Mouse (Mus musculus) embryonic stem cell, embryonic (primary cell): ENCODE measurements around the gene Entpd7.

Experiments
- CTCF ChIA-PET, 4 experiments: fragments of 300-600 bp in 2 of 4; fragments of 350-600 bp in 2 of 4; sonication (Branson Sonifier 250); formaldehyde crosslinking; loops; one replicate each; lab custom pipeline; 2022; ENCODE audit warnings: inconsistent platforms in 2 of 4; lab: Charles Lee
- POLR2A ChIA-PET, 4 experiments: fragments of 300-600 bp in 2 of 4; fragments of 350-600 bp in 2 of 4; sonication (Branson Sonifier 250); formaldehyde crosslinking; loops; one replicate each; lab custom pipeline; 2022; ENCODE audit warnings: antibody characterized with exemption in 4 of 4, inconsistent platforms in 1 of 4; lab: Charles Lee

The Entpd7 gene

GRCm38 (mm10) chr19:43697666-43698370 is 8.3 kb downstream of the Entpd7 start:
- POLR2A ChIA-PET, result interaction anchor here in 3 of 4 experiments (0.6 to 3.6 kb wide), 6 partner anchors 8 to 82 kb away, joined by 3 to 20 read pairs (median 5); partner anchors contain the start of genes Entpd7 (in 2 of the 3) and Slc25a28 (in 2 of the 3)
- CTCF ChIA-PET, result interaction anchor here in 1 of 4 experiments (0.6 kb wide), 1 partner anchor 184 kb away, joined by 3 read pairs; no protein-coding TSS in a partner anchor

- POLR2A ChIA-PET, result interaction anchor here in 2 of 4 experiments (1.0 to 3.6 kb wide), 6 partner anchors 10 to 40 kb away, joined by 3 to 20 read pairs (median 6); partner anchors contain the start of genes Slc25a28 (in 2 of the 2) and Entpd7 (in 1 of the 2)
- CTCF ChIA-PET, result interaction anchor here in 2 of 4 experiments (0.5 to 0.9 kb wide), 2 partner anchors 43 to 197 kb away, joined by 3 to 4 read pairs; no protein-coding TSS in a partner anchor
These were observed 9.7 kb downstream of the Entpd7 start for GRCm38 (mm10) chr19:43699021-43699762.

GRCm38 (mm10) chr19:43699763-43700155 is 10.3 kb downstream of the Entpd7 start:
- ChIA-PET POLR2A (interaction anchor here in 2 of 4 experiments (1.5 to 3.6 kb wide), 4 partner anchors 24 to 39 kb away, joined by 3 to 20 read pairs (median 14); partner anchors contain the start of gene Slc25a28 (in 2 of the 2)), CTCF (no interaction called here)

- ChIA-PET CTCF (interaction anchor here in 2 of 4 experiments (0.5 to 1.1 kb wide), 2 partner anchors 15 to 148 kb away, joined by 3 to 8 read pairs; partner anchors contain the start of gene Entpd7 (in 1 of the 2)), POLR2A (interaction anchor here in 2 of 4 experiments (0.9 to 2.6 kb wide), 2 partner anchors 15 to 29 kb away, joined by 3 to 10 read pairs; partner anchors contain the start of gene Slc25a28 (in 1 of the 2))
These were observed 14.7 kb downstream of the Entpd7 start for GRCm38 (mm10) chr19:43704211-43704610.

- ChIA-PET CTCF (interaction anchor here in 2 of 4 experiments (0.5 to 1.1 kb wide), 2 partner anchors 16 to 147 kb away, joined by 3 to 8 read pairs; partner anchors contain the start of gene Entpd7 (in 1 of the 2)), POLR2A (interaction anchor here in 2 of 4 experiments (0.9 to 2.6 kb wide), 2 partner anchors 16 to 30 kb away, joined by 3 to 10 read pairs; partner anchors contain the start of gene Slc25a28 (in 1 of the 2))
These were observed 15.5 kb downstream of the Entpd7 start for GRCm38 (mm10) chr19:43704787-43705497.

GRCm38 (mm10) chr19:43708206-43708605 is 18.7 kb downstream of the Entpd7 start:
- CTCF ChIA-PET, result interaction anchor here in 1 of 4 experiments (0.6 kb wide), 1 partner anchor 1508 kb away, joined by 3 read pairs; no protein-coding TSS in a partner anchor
- POLR2A ChIA-PET, result interaction anchor here in 3 of 4 experiments (1.2 to 1.8 kb wide), 5 partner anchors 14 to 184 kb away, joined by 3 to 10 read pairs (median 5); partner anchors contain the start of genes Slc25a28 (in 2 of the 3) and Got1 (in 1 of the 3)

GRCm38 (mm10) chr19:43709317-43709716 is 19.8 kb downstream of the Entpd7 start:
- CTCF ChIA-PET, result no interaction called here

GRCm38 (mm10) chr19:43711159-43711916 is 21.9 kb downstream of the Entpd7 start:
- CTCF ChIA-PET, result interaction anchor here in 1 of 4 experiments (0.6 kb wide), 1 partner anchor 188 kb away, joined by 3 read pairs; no protein-coding TSS in a partner anchor
- POLR2A ChIA-PET, result interaction anchor here in 2 of 4 experiments (0.9 to 2.3 kb wide), 8 partner anchors 11 to 38 kb away, joined by 3 to 10 read pairs (median 3); no protein-coding TSS in a partner anchor

More at GRCm38 (mm10) chr19:43709317-43709716, 19.8 kb downstream of the Entpd7 start:
- POLR2A ChIA-PET, result interaction anchor here in 1 of 4 experiments (0.7 to 1.8 kb wide), 4 partner anchors 15 to 34 kb away, joined by 3 to 10 read pairs (median 6); partner anchors contain the start of genes Entpd7 and Slc25a28

GRCm38 (mm10) chr19:43711971-43712370 is 22.5 kb downstream of the Entpd7 start:
- POLR2A ChIA-PET, result interaction anchor here in 3 of 4 experiments (0.6 to 2.3 kb wide), 9 partner anchors 11 to 38 kb away, joined by 3 to 10 read pairs (median 3); no protein-coding TSS in a partner anchor
- CTCF ChIA-PET, result interaction anchor here in 1 of 4 experiments (0.6 kb wide), 1 partner anchor 188 kb away, joined by 3 read pairs; no protein-coding TSS in a partner anchor

GRCm38 (mm10) chr19:43720061-43720460 is 30.6 kb downstream of the Entpd7 start:
- ChIA-PET POLR2A (interaction anchor here in 2 of 4 experiments (0.9 to 1.3 kb wide), 3 partner anchors 9 to 45 kb away, joined by 3 read pairs; partner anchors contain the start of gene Slc25a28 (in 1 of the 2)), CTCF (interaction anchor here in 1 of 4 experiments (0.9 kb wide), 1 partner anchor 45 kb away, joined by 3 read pairs; the partner anchor contains the start of gene Slc25a28)

- POLR2A ChIA-PET, result interaction anchor here in 3 of 4 experiments (1.1 to 3.5 kb wide), 5 partner anchors 11 to 47 kb away, joined by 3 to 27 read pairs (median 4); partner anchors contain the start of gene Slc25a28 (in 1 of the 3)
- CTCF ChIA-PET, result interaction anchor here in 1 of 4 experiments (0.5 kb wide), 1 partner anchor 217 kb away, joined by 5 read pairs; no protein-coding TSS in a partner anchor
These were observed 33.4 kb downstream of the Entpd7 start for GRCm38 (mm10) chr19:43722891-43723290.

GRCm38 (mm10) chr19:43723501-43723900 is 34.0 kb downstream of the Entpd7 start:
- ChIA-PET POLR2A (interaction anchor here in 3 of 4 experiments (1.0 to 3.5 kb wide), 9 partner anchors 10 to 123 kb away, joined by 3 to 27 read pairs (median 8); partner anchors contain the start of genes Slc25a28 (in 2 of the 3), Cox15 (in 1 of the 3) and Cutc (in 1 of the 3)), CTCF (interaction anchor here in 1 of 4 experiments (1.6 kb wide), 1 partner anchor 48 kb away, joined by 5 read pairs; the partner anchor contains the start of gene Slc25a28)

GRCm38 (mm10) chr19:43724194-43724593 is 34.7 kb downstream of the Entpd7 start:
- POLR2A ChIA-PET, result interaction anchor here in 3 of 4 experiments (0.7 to 3.5 kb wide), 16 partner anchors 9 to 1898 kb away, joined by 3 to 27 read pairs (median 4); partner anchors contain the start of genes Slc25a28 (in 2 of the 3), Cox15 (in 1 of the 3), Cutc (in 1 of the 3) and Nkx2-3 (in 1 of the 3)
- CTCF ChIA-PET, result interaction anchor here in 2 of 4 experiments (0.7 to 1.6 kb wide), 5 partner anchors 29 to 77 kb away, joined by 3 to 16 read pairs (median 3); partner anchors contain the start of genes Cox15 (in 1 of the 2), Cutc (in 1 of the 2) and Slc25a28 (in 1 of the 2)

GRCm38 (mm10) chr19:43724821-43725220 is 35.3 kb downstream of the Entpd7 start:
- ChIA-PET CTCF (interaction anchor here in 2 of 4 experiments (1.0 to 1.6 kb wide), 3 partner anchors 28 to 50 kb away, joined by 3 to 5 read pairs (median 3); partner anchors contain the start of genes Cox15 (in 1 of the 2), Cutc (in 1 of the 2) and Slc25a28 (in 1 of the 2)), POLR2A (interaction anchor here in 3 of 4 experiments (0.6 to 3.5 kb wide), 13 partner anchors 9 to 181 kb away, joined by 3 to 27 read pairs (median 5); partner anchors contain the start of genes Slc25a28 (in 2 of the 3), Cox15 (in 1 of the 3) and Cutc (in 1 of the 3))
